Mouse (Mus musculus): Measurements from ENCODE around the gene Rassf5.

- TF ChIP-seq CTCF (IDR thresholded peaks at IDR 0.05; ENCODE audit: control insufficient read depth, insufficient read depth, insufficient read length) (no peak), USF1 (IDR thresholded peaks at IDR 0.05; ENCODE audit: low read depth) (no peak), CEBPB (IDR thresholded peaks at IDR 0.05; ENCODE audit: low read depth) (no peak), MYOG (IDR thresholded peaks at IDR 0.05; ENCODE audit: control insufficient read depth, extremely low read depth, insufficient read length) (no peak)
These were observed 43.9 kb upstream of the Rassf5 start for GRCm38 (mm10) chr1:131288938-131289337.

Data from C2C12 (cell line).